Comparison of ENCODE assay signal across 14 mouse cellular contexts in genomic region chr13:81640881-81641280, GRCm38 (mm10). TPM values are rescaled to one million over a fixed set of nuclear protein-coding genes. Genes with fewer than 3 reads are reported as not detected.
DNase-seq lines count a peak whose midpoint lies in the region; ATAC-seq and TF ChIP-seq lines count a peak whose summit lies in the region.
"Had no signal": no experiment of that assay in that cellular context is flagged by ENCODE, and none has a peak within 500 bp of the region (broad histone marks: within the 10 kb centered on the region; RNA-seq: fewer than 3 reads in every experiment).

No protein-coding gene starts in this region.

- H3K27ac ChIP-seq in intestine, embryonic 14.5 days (ENCODE audit: low read depth) = no peak overlapping the region
- no peak overlapping the region for H3K27ac ChIP-seq in intestine, embryonic 16.5 days (ENCODE audit: low read length)
- peak overlapping the region; percentile 19; the same call in 1 of the 2 replicates for H3K27ac ChIP-seq in hindbrain, embryonic 11.5 days (ENCODE audit: low read depth, low read length)
- H3K27ac ChIP-seq in neural tube, embryonic 11.5 days (ENCODE audit: low read depth, low read length) = no peak overlapping the region; the same call in 1 of the 2 replicates

- H3K9ac ChIP-seq in intestine, embryonic 14.5 days (ENCODE audit: low read length) = no peak overlapping the region
- no peak overlapping the region for H3K9ac ChIP-seq in intestine, embryonic 16.5 days (ENCODE audit: low read depth, low read length)
- H3K9ac ChIP-seq in hindbrain, embryonic 11.5 days (ENCODE audit: low read depth, low read length) = no peak overlapping the region
- no peak overlapping the region for H3K9ac ChIP-seq in neural tube, embryonic 11.5 days (ENCODE audit: low read length)
- H3K9ac ChIP-seq: heart, embryonic 12.5 days; liver, embryonic 13.5 days had no signal

- no peaks in the 10 kb centered on the region for H3K9me3 ChIP-seq in intestine, embryonic 14.5 days (ENCODE audit: control insufficient read depth, low read length)
- H3K9me3 ChIP-seq in intestine, embryonic 16.5 days (ENCODE audit: control insufficient read depth, low read length) = no peaks in the 10 kb centered on the region
- no peaks in the 10 kb centered on the region for H3K9me3 ChIP-seq in hindbrain, embryonic 11.5 days (ENCODE audit: control insufficient read depth, low read length)
- no peaks in the 10 kb centered on the region for H3K9me3 ChIP-seq in neural tube, embryonic 11.5 days (ENCODE audit: control insufficient read depth, low read length)
- H3K9me3 ChIP-seq: heart, embryonic 12.5 days; liver, embryonic 13.5 days had no signal

- H3K27me3 ChIP-seq in intestine, embryonic 14.5 days (replicated peaks; ENCODE audit: control insufficient read depth, insufficient read depth, low read length) = no peaks in the 10 kb centered on the region
- no peaks in the 10 kb centered on the region for H3K27me3 ChIP-seq in intestine, embryonic 16.5 days (replicated peaks; ENCODE audit: control insufficient read depth, insufficient read depth, low read length)
- H3K27me3 ChIP-seq in hindbrain, embryonic 11.5 days (ENCODE audit: control insufficient read depth, insufficient read depth, low read length) = no peaks in the 10 kb centered on the region
- H3K27me3 ChIP-seq in neural tube, embryonic 11.5 days (ENCODE audit: control insufficient read depth, insufficient read depth, low read length) = no peaks in the 10 kb centered on the region
- H3K27me3 ChIP-seq: heart, embryonic 12.5 days had no signal

- H3K4me2 ChIP-seq in intestine, embryonic 14.5 days (ENCODE audit: low read length) = 0 out of 2 replicates have a peak overlapping the region, but pooled peaks have one; percentile 20
- no peak overlapping the region for H3K4me2 ChIP-seq in intestine, embryonic 16.5 days (ENCODE audit: low read depth, low read length)
- H3K4me2 ChIP-seq in hindbrain, embryonic 11.5 days (replicated peaks; ENCODE audit: low read depth, low read length) = 0 out of 2 replicates have a peak overlapping the region, but pooled peaks have one; percentile 2
- no peak overlapping the region for H3K4me2 ChIP-seq in neural tube, embryonic 11.5 days (ENCODE audit: low read depth)

- no peak for TF ChIP-seq CTCF in brain, embryonic 14.5 days (IDR thresholded peaks at IDR 0.05; ENCODE audit: borderline replicate concordance, extremely low read depth, insufficient read depth, insufficient read length)

- 25% methylated on average over 6 of the region's 6 CpGs for WGBS in intestine, embryonic 14.5 days
- WGBS in intestine, embryonic 16.5 days = 23% methylated on average over 6 of the region's 6 CpGs
- WGBS in hindbrain, embryonic 11.5 days = 49% methylated on average over 6 of the region's 6 CpGs
- WGBS in neural tube, embryonic 11.5 days = 45% methylated on average over 6 of the region's 6 CpGs

- no peak overlapping the region for H3K4me3 ChIP-seq in intestine, embryonic 14.5 days (ENCODE audit: low read depth, low read length)
- no peak overlapping the region for H3K4me3 ChIP-seq in intestine, embryonic 16.5 days (ENCODE audit: low read length)
- no peak overlapping the region for H3K4me3 ChIP-seq in hindbrain, embryonic 11.5 days (ENCODE audit: low read depth, low read length)
- H3K4me3 ChIP-seq in neural tube, embryonic 11.5 days (ENCODE audit: low read depth, low read length) = no peak overlapping the region
- H3K4me3 ChIP-seq: liver, embryonic 13.5 days had no signal

- ATAC-seq in intestine, embryonic 14.5 days (replicated peaks; ENCODE audit: low FRiP score, low TSS enrichment, low read depth) = peak; percentile 72
- ATAC-seq in intestine, embryonic 16.5 days = no peak
- peak; percentile 31; the same call in 1 of the 2 replicates for ATAC-seq in hindbrain, embryonic 11.5 days (ENCODE audit: low FRiP score)
- ATAC-seq in neural tube, embryonic 11.5 days (ENCODE audit: insufficient read depth, low FRiP score, low TSS enrichment) = 0 out of 2 replicates have a peak, but pooled peaks have one; percentile 3

- H3K36me3 ChIP-seq in intestine, embryonic 14.5 days (ENCODE audit: control insufficient read depth, insufficient read depth, low read length) = no peaks in the 10 kb centered on the region
- H3K36me3 ChIP-seq in intestine, embryonic 16.5 days (ENCODE audit: control insufficient read depth, insufficient read depth, low read length) = no peaks in the 10 kb centered on the region
- H3K36me3 ChIP-seq in hindbrain, embryonic 11.5 days (ENCODE audit: control insufficient read depth, insufficient read depth, low read length) = no peaks in the 10 kb centered on the region
- H3K36me3 ChIP-seq in neural tube, embryonic 11.5 days (ENCODE audit: control insufficient read depth, insufficient read depth, low read length) = no peaks in the 10 kb centered on the region
- H3K36me3 ChIP-seq: heart, embryonic 12.5 days; liver, embryonic 13.5 days had no signal

- no peak for DNase-seq in intestine, embryonic 14.5 days (ENCODE audit: low spot score)
- DNase-seq in brain, embryonic 14.5 days (ENCODE audit: low read depth) = peak; percentile 72
- peak; percentile 36 for DNase-seq in hindbrain, embryonic 11.5 days (ENCODE audit: low spot score)
- DNase-seq in neural tube, embryonic 11.5 days (ENCODE audit: low spot score) = no peak
- no peak for DNase-seq in adrenal gland, adult 2 months
- DNase-seq in layer of hippocampus, adult 18-20 months (ENCODE audit: low spot score in 2 of 2) = no peak
- no peak for DNase-seq in T-cell, adult 2 months (ENCODE audit: low spot score)
- DNase-seq: kidney, adult 11 months; liver, embryonic 13.5 days; thymus, postnatal 4 days had no signal

- TF ChIP-seq POLR2A in brain, embryonic 14.5 days (IDR thresholded peaks at IDR 0.05; ENCODE audit: borderline replicate concordance, extremely low read depth, insufficient read depth, insufficient read length, poor library complexity, severe bottlenecking) = no peak

- H3K4me1 ChIP-seq in intestine, embryonic 14.5 days (replicated peaks; ENCODE audit: control insufficient read depth, insufficient read depth, low read length) = peaks cover 10% of the 10 kb centered on the region; the same call in 1 of the 2 replicates
- no peaks in the 10 kb centered on the region for H3K4me1 ChIP-seq in intestine, embryonic 16.5 days (ENCODE audit: control insufficient read depth, insufficient read depth, low read length)
- H3K4me1 ChIP-seq in hindbrain, embryonic 11.5 days (replicated peaks; ENCODE audit: control insufficient read depth, insufficient read depth, low read length) = no peaks in the 10 kb centered on the region; the same call in 1 of the 2 replicates
- peaks cover 7% of the 10 kb centered on the region; the same call in 1 of the 2 replicates for H3K4me1 ChIP-seq in neural tube, embryonic 11.5 days (ENCODE audit: control insufficient read depth, insufficient read depth, low read length)

RNA-seq across cellular contexts. Expression of gene Adgrv1, which starts 7.9 kb away (rescaled TPM):
- polyA plus RNA-seq in intestine, embryonic 14.5 days (2014; fragmentation: Nextera tagmentation; extraction: Ambion mirVana) = 0.91 and 1.0 TPM in 2 replicates
- 0.56 and 0.73 TPM in 2 replicates for polyA plus RNA-seq in intestine, embryonic 16.5 days (2015; fragmentation: Nextera tagmentation; extraction: Ambion mirVana)
- polyA plus RNA-seq in brain, embryonic 14.5 days (2012; rRNA removed) = 27.1 and 27.5 TPM in 2 replicates
- 40.3 and 54.5 TPM in 2 replicates for polyA plus RNA-seq in hindbrain, embryonic 11.5 days (2014; fragmentation: Nextera tagmentation; extraction: Ambion mirVana)
- polyA plus RNA-seq in neural tube, embryonic 11.5 days (2014; fragmentation: Nextera tagmentation; extraction: Ambion mirVana) = 35.1 and 38.8 TPM in 2 replicates
- total RNA-seq in adrenal gland, adult 2 months (2021) = 1 to 10 TPM; 1.2 to 2.0 TPM
- polyA plus RNA-seq in adrenal gland, adult 2 months (2012; rRNA removed) = 0.58 and 0.79 TPM in 2 replicates
- 1 to 10 TPM; 1.3 to 1.5 TPM for total RNA-seq in layer of hippocampus, adult 18-20 months (2021)
- total RNA-seq: megakaryocyte-erythroid progenitor cell, adult 5-6 weeks had no signal
- polyA plus RNA-seq: CD4-positive, CD25-positive, alpha-beta regulatory T cell, adult 4 months had no signal

RNA-seq across cellular contexts. Expression of gene Lysmd3, which starts 16.6 kb away (rescaled TPM):
- 25.0 and 28.7 TPM in 2 replicates for polyA plus RNA-seq in intestine, embryonic 14.5 days (2014; fragmentation: Nextera tagmentation; extraction: Ambion mirVana)
- polyA plus RNA-seq in intestine, embryonic 16.5 days (2015; fragmentation: Nextera tagmentation; extraction: Ambion mirVana) = 23.7 and 24.7 TPM in 2 replicates
- 11.6 and 11.7 TPM in 2 replicates for polyA plus RNA-seq in brain, embryonic 14.5 days (2012; rRNA removed)
- 33.5 and 33.6 TPM in 2 replicates for polyA plus RNA-seq in hindbrain, embryonic 11.5 days (2014; fragmentation: Nextera tagmentation; extraction: Ambion mirVana)
- 35.4 and 39.5 TPM in 2 replicates for polyA plus RNA-seq in neural tube, embryonic 11.5 days (2014; fragmentation: Nextera tagmentation; extraction: Ambion mirVana)
- total RNA-seq in adrenal gland, adult 2 months (2021) = 10 to 100 TPM; 21.3 to 23.4 TPM
- 1.7 and 2.5 TPM in 2 replicates for polyA plus RNA-seq in adrenal gland, adult 2 months (2012; rRNA removed)
- 10 to 100 TPM in 1 of 2 experiments, 1 to 10 TPM in 1; 7.5 to 11.6 TPM for total RNA-seq in layer of hippocampus, adult 18-20 months (2021)

Comparison
In these comparisons a context has a peak if more than half of its experiments do, and no peak if none do; other contexts are left out.
1. H3K4me2 ChIP-seq: peak in intestine, embryonic 14.5 days (single experiment) and hindbrain, embryonic 11.5 days (single experiment); none in intestine, embryonic 16.5 days (single experiment) and neural tube, embryonic 11.5 days (single experiment).
2. DNase-seq: peak in brain, embryonic 14.5 days (single experiment) and hindbrain, embryonic 11.5 days (single experiment); none in intestine, embryonic 14.5 days (single experiment), neural tube, embryonic 11.5 days (single experiment), adrenal gland, adult 2 months (single experiment), layer of hippocampus, adult 18-20 months (0 of 2) and T-cell, adult 2 months (single experiment).
3. RNA of gene Adgrv1, which starts 7.9 kb away (polyA plus RNA-seq): 40.3 to 54.5 TPM in hindbrain, embryonic 11.5 days, 35.1 to 38.8 TPM in neural tube, embryonic 11.5 days and 27.1 to 27.5 TPM in brain, embryonic 14.5 days; 0.91 to 1.0 TPM in intestine, embryonic 14.5 days, 0.58 to 0.79 TPM in adrenal gland, adult 2 months and 0.56 to 0.73 TPM in intestine, embryonic 16.5 days; every median in the first group is over 10 times any median in the second.